Mouse (Mus musculus) embryonic facial prominence, embryonic 11.5 days (tissue): ENCODE measurements around the gene Adam21. TPM values are rescaled to one million over a fixed set of nuclear protein-coding genes. Genes with fewer than 3 reads are reported as not detected.

Experiments used
- polyA plus RNA-seq: library from polyadenylated mRNA; unstranded; fragments of >200 nt; fragmentation: Nextera tagmentation; extraction: Ambion mirVana; gene quantifications from 2 replicates; pipeline ENCODE4 v1.2.1, GENCODE M21; 2014

Adam21 gene
- polyA plus RNA-seq, 1 experiment from 2014 or later = 0.32 TPM

Other genes starting within 250 kb of the Adam21 start
- 0.58 and 0.79 TPM in 2 replicates for gene Slc8a3, start 235.3 kb downstream of the Adam21 start, polyA plus RNA-seq
- gene Gm4787, start 189.0 kb downstream of the Adam21 start, polyA plus RNA-seq = 0.24 and 0.26 TPM in 2 replicates
- gene Adam4, start 146.5 kb downstream of the Adam21 start, polyA plus RNA-seq = 0.27 and 0.61 TPM in 2 replicates
- 120 and 133 TPM in 2 replicates for gene Cox16, start 83.3 kb downstream of the Adam21 start, polyA plus RNA-seq
- 29.6 and 31.5 TPM in 2 replicates for gene Gm20498, start 35.6 kb downstream of the Adam21 start, polyA plus RNA-seq
- 30.9 and 36.4 TPM in 2 replicates for gene Synj2bp, start 35.6 kb downstream of the Adam21 start, polyA plus RNA-seq
- 97.4 and 97.9 TPM in 2 replicates for gene Med6, start 26.5 kb upstream of the Adam21 start, polyA plus RNA-seq
- gene Ttc9, start 62.8 kb upstream of the Adam21 start, polyA plus RNA-seq = 0.86 and 0.89 TPM in 2 replicates
- 1.3 and 1.4 TPM in 2 replicates for gene Map3k9, start 212.7 kb upstream of the Adam21 start, polyA plus RNA-seq